Mouse (Mus musculus) myocyte (in vitro differentiated cells): ENCODE results near the gene Nudt15. TPM values are rescaled to one million over a fixed set of nuclear protein-coding genes. Genes with fewer than 3 reads are reported as not detected.

Experiments
- H3K27me3 ChIP-seq: one replicate; pipeline ENCODE4 v1.6.1; 2011; ENCODE audit not compliant: control insufficient read depth, insufficient read depth, insufficient read length
- H3K36me3 ChIP-seq: one replicate; pipeline ENCODE4 v1.6.1; 2011; ENCODE audit not compliant: control insufficient read depth, insufficient read depth
- H3K4me2 ChIP-seq: one replicate; pipeline ENCODE4 v1.6.1; 2011; ENCODE audit warnings: low read depth, control low read depth
- H3K4me3 ChIP-seq: one replicate; pipeline ENCODE4 v1.5.1; 2011; ENCODE audit warnings: mild to moderate bottlenecking, control low read depth, moderate library complexity
- H3K79me2 ChIP-seq: one replicate; pipeline ENCODE4 v1.6.1; 2011; ENCODE audit not compliant: control insufficient read depth, insufficient read depth
- H3ac ChIP-seq: one replicate; pipeline ENCODE4 v1.6.1; 2011; ENCODE audit not compliant: control insufficient read depth, insufficient read length
- CEBPB ChIP-seq: IDR thresholded peaks from 2 replicates; pipeline ENCODE4 v1.6.1; 2011; ENCODE audit warnings: mild to moderate bottlenecking, moderate library complexity; ENCODE audit not compliant: poor library complexity, insufficient read depth, severe bottlenecking
- E2F4 ChIP-seq: IDR thresholded peaks from one replicate; pipeline ENCODE4 v1.6.1; 2011; ENCODE audit warnings: mild to moderate bottlenecking, control low read depth, moderate library complexity; ENCODE audit not compliant: insufficient read depth
- MAX ChIP-seq: IDR thresholded peaks from one replicate; pipeline ENCODE4 v1.6.1; 2011; ENCODE audit warnings: low read depth, mild to moderate bottlenecking, control low read depth
- MYOD1 ChIP-seq, 3 experiments: IDR thresholded peaks; one replicate each; pipeline ENCODE4 v1.6.1; 2011; ENCODE audit warnings: control low read depth in 2 of 3, low read depth in 2 of 3, mild to moderate bottlenecking in 2 of 3, moderate library complexity in 1 of 3; ENCODE audit not compliant: insufficient read length in 2 of 3, control insufficient read depth in 1 of 3
- MYOG ChIP-seq, 3 experiments: IDR thresholded peaks; one replicate each; pipeline ENCODE4 v1.6.1; 2011; ENCODE audit warnings: control low read depth in 2 of 3, low read depth in 2 of 3, mild to moderate bottlenecking in 2 of 3; ENCODE audit not compliant: insufficient read length in 2 of 3, control insufficient read depth in 1 of 3, insufficient read depth in 1 of 3
- POLR2A ChIP-seq: IDR thresholded peaks from one replicate; pipeline ENCODE4 v1.6.1; 2011; ENCODE audit warnings: low read depth, mild to moderate bottlenecking, control low read depth, moderate library complexity; ENCODE audit not compliant: insufficient read length
- POLR2AphosphoS2 ChIP-seq: IDR thresholded peaks from one replicate; pipeline ENCODE4 v1.6.1; 2011; ENCODE audit warnings: low read depth, control low read depth; ENCODE audit not compliant: insufficient read length
- REST ChIP-seq: IDR thresholded peaks from one replicate; pipeline ENCODE4 v1.6.1; 2011; ENCODE audit warnings: mild to moderate bottlenecking, control low read depth, moderate library complexity; ENCODE audit not compliant: insufficient read depth, insufficient read length
- SRF ChIP-seq: IDR thresholded peaks from one replicate; pipeline ENCODE4 v1.6.1; 2011; ENCODE audit warnings: low read depth; ENCODE audit not compliant: control insufficient read depth, insufficient read length
- TCF12 ChIP-seq: IDR thresholded peaks from one replicate; pipeline ENCODE4 v1.6.1; 2011; ENCODE audit warnings: mild to moderate bottlenecking, control low read depth; ENCODE audit not compliant: poor library complexity, insufficient read depth, severe bottlenecking
- TCF3 ChIP-seq: IDR thresholded peaks from one replicate; pipeline ENCODE4 v1.6.1; 2011; ENCODE audit warnings: low read depth, control low read depth; ENCODE audit not compliant: insufficient read length
- USF1 ChIP-seq: IDR thresholded peaks from one replicate; pipeline ENCODE4 v1.6.1; 2011; ENCODE audit warnings: low read depth, mild to moderate bottlenecking, control low read depth, moderate library complexity
- polyA plus RNA-seq: library from polyadenylated mRNA; unstranded; fragments of >200 nt; fragmentation: generic; extraction: Trizol; gene quantifications from one replicate; pipeline ENCODE4 v1.2.1, GENCODE M21; 2012; ENCODE audit warnings: missing spikeins

Nudt15 gene
- polyA plus RNA-seq, 1 experiment = 2.0 TPM

GRCm38 (mm10) chr14:73508630-73509395 is 39.2 kb downstream of the Nudt15 start:
- Histone ChIP-seq H3ac (no peak overlapping the region), H3K4me3 (no peak overlapping the region), H3K36me3 (no peaks in the 10 kb centered on the region), H3K27me3 (no peaks in the 10 kb centered on the region), H3K4me2 (no peak overlapping the region), H3K79me2 (peaks cover 28% of the 10 kb centered on the region)
- TF ChIP-seq MYOD1 (IDR thresholded peaks at IDR 0.05; ENCODE audit: control insufficient read depth in 1 of 3, insufficient read length in 2 of 3, low read depth in 2 of 3) (no peak), TCF12 (no peak), SRF (no peak), TCF3 (no peak), POLR2A (no peak), MAX (no peak), USF1 (no peak), MYOG (IDR thresholded peaks at IDR 0.05; ENCODE audit: control insufficient read depth in 1 of 3, insufficient read depth in 1 of 3, insufficient read length in 2 of 3, low read depth in 2 of 3) (no peak), POLR2AphosphoS2 (no peak)

GRCm38 (mm10) chr14:73507702-73508376 is 40.2 kb downstream of the Nudt15 start:
- Histone ChIP-seq H3K4me3 (no peak overlapping the region), H3ac (no peak overlapping the region), H3K4me2 (no peak overlapping the region), H3K36me3 (no peaks in the 10 kb centered on the region), H3K27me3 (no peaks in the 10 kb centered on the region), H3K79me2 (peaks cover 22% of the 10 kb centered on the region)
- TF ChIP-seq TCF3 (no peak), TCF12 (no peak), USF1 (no peak), E2F4 (no peak), POLR2A (no peak), MYOG (IDR thresholded peaks at IDR 0.05; ENCODE audit: control insufficient read depth in 1 of 3, insufficient read depth in 1 of 3, insufficient read length in 2 of 3, low read depth in 2 of 3) (no peak), POLR2AphosphoS2 (no peak), MYOD1 (IDR thresholded peaks at IDR 0.05; ENCODE audit: control insufficient read depth in 1 of 3, insufficient read length in 2 of 3, low read depth in 2 of 3) (no peak), CEBPB (no peak), MAX (no peak), SRF (no peak), REST (no peak)

- Histone ChIP-seq H3K36me3 (no peaks in the 10 kb centered on the region), H3K4me2 (no peak overlapping the region), H3K27me3 (no peaks in the 10 kb centered on the region), H3K79me2 (peaks cover 21% of the 10 kb centered on the region), H3ac (no peak overlapping the region), H3K4me3 (no peak overlapping the region)
- TF ChIP-seq E2F4 = no peak
- TF ChIP-seq POLR2AphosphoS2 = no peak
- TF ChIP-seq POLR2A = no peak
- no peak for TF ChIP-seq MYOG (IDR thresholded peaks at IDR 0.05; ENCODE audit: control insufficient read depth in 1 of 3, insufficient read depth in 1 of 3, insufficient read length in 2 of 3, low read depth in 2 of 3)
- no peak for TF ChIP-seq CEBPB
- no peak for TF ChIP-seq TCF12
- no peak for TF ChIP-seq USF1
- TF ChIP-seq SRF = no peak
- TF ChIP-seq REST = no peak
- no peak for TF ChIP-seq MYOD1 (IDR thresholded peaks at IDR 0.05; ENCODE audit: control insufficient read depth in 1 of 3, insufficient read length in 2 of 3, low read depth in 2 of 3)
- TF ChIP-seq TCF3 = no peak
- no peak for TF ChIP-seq MAX
Measured at GRCm38 (mm10) chr14:73507200-73507599, 40.8 kb downstream of the Nudt15 start.

- no peaks in the 10 kb centered on the region for H3K36me3 ChIP-seq
- H3ac ChIP-seq = no peak overlapping the region
- TF ChIP-seq E2F4 = no peak
- no peak for TF ChIP-seq MYOG (IDR thresholded peaks at IDR 0.05; ENCODE audit: control insufficient read depth in 1 of 3, insufficient read depth in 1 of 3, insufficient read length in 2 of 3, low read depth in 2 of 3)
- no peak for TF ChIP-seq MAX
- TF ChIP-seq CEBPB = no peak
- TF ChIP-seq TCF12 = no peak
- TF ChIP-seq TCF3 = no peak
- TF ChIP-seq POLR2A = no peak
- TF ChIP-seq MYOD1 (IDR thresholded peaks at IDR 0.05; ENCODE audit: control insufficient read depth in 1 of 3, insufficient read length in 2 of 3, low read depth in 2 of 3) = no peak
- no peak for TF ChIP-seq USF1
- TF ChIP-seq SRF = no peak
- no peak for TF ChIP-seq POLR2AphosphoS2
- TF ChIP-seq REST = no peak
- no peak overlapping the region for H3K4me2 ChIP-seq
- no peaks in the 10 kb centered on the region for H3K27me3 ChIP-seq
- H3K4me3 ChIP-seq = no peak overlapping the region
- peaks cover 14% of the 10 kb centered on the region for H3K79me2 ChIP-seq
Measured at GRCm38 (mm10) chr14:73506283-73506682, 41.8 kb downstream of the Nudt15 start.
